Mouse (Mus musculus): ENCODE results near the gene Slco4a1. TPM values are rescaled to one million over a fixed set of nuclear protein-coding genes. Genes with fewer than 3 reads are reported as not detected.

Slco4a1 gene
- polyA plus RNA-seq, 1 experiment from 2014 or later = 7.6 TPM

GRCm38 (mm10) chr2:180522825-180523224 lies 66.8 kb downstream of the Slco4a1 start:
- Histone ChIP-seq H3K9me3 (no peaks in the 10 kb centered on the region), H3K36me3 (no peaks in the 10 kb centered on the region), H3K4me3 (no peak overlapping the region), H3K27ac (no peak overlapping the region), H3K27me3 (ENCODE audit: insufficient read depth, poor library complexity, severe bottlenecking) (peaks cover 41% of the 10 kb centered on the region), H3K4me1 (replicated peaks) (peaks cover 3% of the 10 kb centered on the region)
- DNase-seq (ENCODE audit: low spot score) = no peak
- 72% methylated on average over 4 of the region's 4 CpGs for WGBS

Other genes with a start within 250 kb of the Slco4a1 start
- gene Lama5, start 230.4 kb upstream of the Slco4a1 start, polyA plus RNA-seq (2016; fragmentation: Nextera tagmentation; extraction: Ambion mirVana) = 7.2 and 10.8 TPM in 2 replicates
- 440 and 510 TPM in 2 replicates for gene Rps21, start 198.9 kb upstream of the Slco4a1 start, polyA plus RNA-seq (2016; fragmentation: Nextera tagmentation; extraction: Ambion mirVana)
- gene Cables2, start 182.7 kb upstream of the Slco4a1 start, polyA plus RNA-seq (2016; fragmentation: Nextera tagmentation; extraction: Ambion mirVana) = 12.6 and 16.0 TPM in 2 replicates
- gene Rbbp8nl, start 166.4 kb upstream of the Slco4a1 start, polyA plus RNA-seq (2016; fragmentation: Nextera tagmentation; extraction: Ambion mirVana) = 0.18 and 0.55 TPM in 2 replicates
- 0.25 TPM in 1 of 2 replicates, not detected in the other for gene Gata5, start 121.5 kb upstream of the Slco4a1 start, polyA plus RNA-seq (2016; fragmentation: Nextera tagmentation; extraction: Ambion mirVana)
- gene Ntsr1, start 43.7 kb downstream of the Slco4a1 start, polyA plus RNA-seq (2016; fragmentation: Nextera tagmentation; extraction: Ambion mirVana) = 0.31 and 0.39 TPM in 2 replicates
- gene Mrgbp, start 125.1 kb downstream of the Slco4a1 start, polyA plus RNA-seq (2016; fragmentation: Nextera tagmentation; extraction: Ambion mirVana) = 39.2 and 39.3 TPM in 2 replicates
- 96.4 and 105 TPM in 2 replicates for gene Ogfr, start 133.0 kb downstream of the Slco4a1 start, polyA plus RNA-seq (2016; fragmentation: Nextera tagmentation; extraction: Ambion mirVana)
- 10.2 and 14.3 TPM in 2 replicates for gene Col9a3, start 141.5 kb downstream of the Slco4a1 start, polyA plus RNA-seq (2016; fragmentation: Nextera tagmentation; extraction: Ambion mirVana)
- 0.14 and 0.30 TPM in 2 replicates for gene Tcfl5, start 186.5 kb downstream of the Slco4a1 start, polyA plus RNA-seq (2016; fragmentation: Nextera tagmentation; extraction: Ambion mirVana)

Measured in hindbrain, embryonic 10.5 days (tissue).